Mouse (Mus musculus): ENCODE data around the gene Nr1h5.

- TF ChIP-seq CTCF (IDR thresholded peaks at IDR 0.05; ENCODE audit: low read depth), result no peak
- no peak for TF ChIP-seq EP300 (IDR thresholded peaks at IDR 0.05; ENCODE audit: low read depth)
Observed at GRCm38 (mm10) chr3:102938100-102938499, 25.8 kb downstream of the Nr1h5 start.

Measured in heart, postnatal 0 days (tissue).